Mouse (Mus musculus) heart, adult 11 months (tissue): Measurements from ENCODE around the gene Agpat2.

Source experiments
- DNase-seq: peaks from one replicate; pipeline ENCODE4 v3.0.0; 2022

The Agpat2 gene

GRCm38 (mm10) chr2:26574862-26575261 lies 29.4 kb downstream of the Agpat2 start:
- no peak for DNase-seq

- DNase-seq: no peak
Observed at GRCm38 (mm10) chr2:26573807-26574206, 30.4 kb downstream of the Agpat2 start.

- peak; percentile 98 for DNase-seq
Observed at GRCm38 (mm10) chr2:26573396-26573795, 30.8 kb downstream of the Agpat2 start.

GRCm38 (mm10) chr2:26571826-26572225 lies 32.4 kb downstream of the Agpat2 start:
- peak; percentile 99 for DNase-seq

- peak; percentile 97 for DNase-seq
Observed at GRCm38 (mm10) chr2:26571400-26571799, 32.8 kb downstream of the Agpat2 start.

GRCm38 (mm10) chr2:26570034-26570433 lies 34.2 kb downstream of the Agpat2 start:
- DNase-seq: peak; percentile 97

GRCm38 (mm10) chr2:26566221-26566620 lies 38.0 kb downstream of the Agpat2 start:
- peak; percentile 96 for DNase-seq

- DNase-seq: peak; percentile 96
Observed at GRCm38 (mm10) chr2:26561351-26562016, 42.7 kb downstream of the Agpat2 start.

- no peak for DNase-seq
Observed at GRCm38 (mm10) chr2:26560506-26560905, 43.7 kb downstream of the Agpat2 start.

GRCm38 (mm10) chr2:26556535-26556993 lies 47.7 kb downstream of the Agpat2 start:
- DNase-seq: peak; percentile 96

- peak; percentile 98 for DNase-seq
Observed at GRCm38 (mm10) chr2:26555076-26555475, 49.1 kb downstream of the Agpat2 start.

- no peak for DNase-seq
Observed at GRCm38 (mm10) chr2:26553904-26554303, 50.3 kb downstream of the Agpat2 start.

GRCm38 (mm10) chr2:26552066-26552465 lies 52.2 kb downstream of the Agpat2 start:
- no peak for DNase-seq

GRCm38 (mm10) chr2:26551446-26551845 lies 52.8 kb downstream of the Agpat2 start:
- DNase-seq: no peak

GRCm38 (mm10) chr2:26550777-26551176 lies 53.4 kb downstream of the Agpat2 start:
- DNase-seq: no peak

- no peak for DNase-seq
Observed at GRCm38 (mm10) chr2:26550205-26550604, 54.0 kb downstream of the Agpat2 start.

GRCm38 (mm10) chr2:26549801-26550200 lies 54.4 kb downstream of the Agpat2 start:
- DNase-seq: peak; percentile 97

- peak; percentile 95 for DNase-seq
Observed at GRCm38 (mm10) chr2:26547481-26547880, 56.7 kb downstream of the Agpat2 start.

GRCm38 (mm10) chr2:26544265-26544664 lies 60.0 kb downstream of the Agpat2 start:
- peak; percentile 97 for DNase-seq

- peak; percentile 89 for DNase-seq
Observed at GRCm38 (mm10) chr2:26543768-26544167, 60.4 kb downstream of the Agpat2 start.

- DNase-seq: peak; percentile 97
Observed at GRCm38 (mm10) chr2:26543155-26543554, 61.1 kb downstream of the Agpat2 start.
